Mouse (Mus musculus) cerebellum, adult 2 months (tissue): ENCODE data around the gene Mgat3.

ENCODE experiments used
- CTCF ChIP-seq: fragments of 200-500 bp; IDR thresholded peaks from 2 replicates; pipeline ENCODE4 v1.5.1; 2011; ENCODE audit warnings: low read depth, mild to moderate bottlenecking, control low read depth, low read length, moderate library complexity, borderline replicate concordance; ENCODE audit not compliant: insufficient read depth
- POLR2A ChIP-seq: fragments of 200-500 bp; IDR thresholded peaks from 2 replicates; pipeline ENCODE4 v1.6.1; 2011; ENCODE audit warnings: low read length, control low read depth, borderline replicate concordance; ENCODE audit not compliant: insufficient read depth

DNA sequence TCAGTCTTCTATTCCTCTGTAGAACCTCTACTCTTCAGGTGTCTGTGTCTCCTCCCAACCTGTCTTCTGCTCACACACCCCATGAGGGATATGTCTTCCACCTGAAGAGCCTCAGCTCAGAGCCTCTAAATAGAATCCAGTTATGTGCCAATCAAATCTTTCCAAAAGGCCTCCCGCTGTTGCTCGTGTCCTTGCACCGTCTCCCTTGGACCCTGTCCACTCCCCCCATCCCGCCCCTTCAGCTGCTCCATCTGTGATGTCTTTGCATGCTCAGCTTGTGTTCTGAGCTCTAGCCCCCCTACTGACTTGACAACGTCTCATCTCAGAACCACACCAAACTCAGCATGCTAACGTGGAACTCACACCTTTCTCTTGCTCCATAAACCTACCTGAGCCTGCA lies 42.1 kb upstream of the Mgat3 start:
- no peak; the same call in 1 of the 2 replicates for TF ChIP-seq CTCF
- no peak for TF ChIP-seq POLR2A
